Mouse (Mus musculus) lung, adult 2 months (tissue): ENCODE measurements around the gene Olfr190.

Source experiments
- CTCF ChIP-seq: fragments of 200-500 bp; IDR thresholded peaks from 2 replicates; pipeline ENCODE4 v1.5.1; 2011; ENCODE audit warnings: mild to moderate bottlenecking, low read length, control low read depth; ENCODE audit not compliant: insufficient read depth
- POLR2A ChIP-seq: fragments of 200-500 bp; IDR thresholded peaks from 2 replicates; pipeline ENCODE4 v1.6.1; 2011; ENCODE audit warnings: low read depth, mild to moderate bottlenecking, control low read depth, low read length, borderline replicate concordance; ENCODE audit errors: extremely low read depth

DNA sequence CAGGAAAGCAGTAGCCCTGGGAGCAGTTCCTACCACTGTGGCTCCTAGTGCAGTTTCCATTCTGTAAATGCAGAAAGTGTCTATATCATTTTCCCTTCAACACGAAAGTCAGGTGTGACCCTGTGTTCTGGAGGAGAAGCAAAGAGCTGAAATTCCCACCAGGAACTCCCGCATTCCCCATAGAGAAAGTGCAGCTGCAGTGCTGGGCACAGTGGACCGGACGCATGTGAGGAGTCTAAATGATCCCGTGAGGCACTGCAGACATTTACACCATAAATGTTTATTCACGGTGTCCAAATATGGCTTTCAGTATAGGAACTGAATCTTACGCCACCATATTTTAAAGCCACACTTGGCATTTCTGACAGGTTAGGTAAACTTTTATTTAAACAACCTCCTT lies 38.1 kb downstream of the Olfr190 start, which contains the start of gene Olfr187:
- TF ChIP-seq POLR2A = no peak
- no peak for TF ChIP-seq CTCF
